Mouse (Mus musculus) lung, postnatal 10 days (tissue): ENCODE data around the gene Pamr1.

Experiments
- DNase-seq: peaks from one replicate; pipeline ENCODE4 v3.0.0; 2021

Gene Pamr1

GRCm38 (mm10) chr2:102549611-102550266 is at the start of gene Pamr1:
TSS of gene Pamr1 (plus strand) at chr2:102550012.
- DNase-seq, result peak; percentile 73

- peak; percentile 9 for DNase-seq
Measured at GRCm38 (mm10) chr2:102507633-102508032, 42.2 kb upstream of the Pamr1 start.

- DNase-seq, result no peak
Measured at GRCm38 (mm10) chr2:102508154-102508553, 41.7 kb upstream of the Pamr1 start.

- no peak for DNase-seq
Measured at GRCm38 (mm10) chr2:102519956-102520355, 29.9 kb upstream of the Pamr1 start.

GRCm38 (mm10) chr2:102527563-102527962 is 22.2 kb upstream of the Pamr1 start:
- no peak for DNase-seq

- DNase-seq, result no peak
Measured at GRCm38 (mm10) chr2:102533437-102533836, 16.4 kb upstream of the Pamr1 start.

- DNase-seq, result no peak
Measured at GRCm38 (mm10) chr2:102536766-102537165, 13.0 kb upstream of the Pamr1 start.

- DNase-seq, result no peak
Measured at GRCm38 (mm10) chr2:102540438-102541230, 9.2 kb upstream of the Pamr1 start.

GRCm38 (mm10) chr2:102541404-102542125 is 8.2 kb upstream of the Pamr1 start:
- no peak for DNase-seq

GRCm38 (mm10) chr2:102543961-102544719 is 5.7 kb upstream of the Pamr1 start:
- DNase-seq, result peak; percentile 24

GRCm38 (mm10) chr2:102550910-102551582 is 1.2 kb downstream of the Pamr1 start:
- DNase-seq, result no peak

- DNase-seq, result no peak
Measured at GRCm38 (mm10) chr2:102551594-102551993, 1.8 kb downstream of the Pamr1 start.

- peak; percentile 51 for DNase-seq
Measured at GRCm38 (mm10) chr2:102552095-102552537, 2.3 kb downstream of the Pamr1 start.

- DNase-seq, result peak; percentile 40
Measured at GRCm38 (mm10) chr2:102557085-102557484, 7.3 kb downstream of the Pamr1 start.

- DNase-seq, result peak; percentile 70
Measured at GRCm38 (mm10) chr2:102558965-102559364, 9.2 kb downstream of the Pamr1 start.

- no peak for DNase-seq
Measured at GRCm38 (mm10) chr2:102563848-102564247, 14.0 kb downstream of the Pamr1 start.

GRCm38 (mm10) chr2:102579248-102579647 is 29.4 kb downstream of the Pamr1 start:
- DNase-seq, result no peak

- peak; percentile 48 for DNase-seq
Measured at GRCm38 (mm10) chr2:102589977-102590376, 40.2 kb downstream of the Pamr1 start.

- no peak for DNase-seq
Measured at GRCm38 (mm10) chr2:102594535-102594934, 44.7 kb downstream of the Pamr1 start.

GRCm38 (mm10) chr2:102595395-102596130 is 45.8 kb downstream of the Pamr1 start:
- DNase-seq, result no peak
